In the genomic region with DNA sequence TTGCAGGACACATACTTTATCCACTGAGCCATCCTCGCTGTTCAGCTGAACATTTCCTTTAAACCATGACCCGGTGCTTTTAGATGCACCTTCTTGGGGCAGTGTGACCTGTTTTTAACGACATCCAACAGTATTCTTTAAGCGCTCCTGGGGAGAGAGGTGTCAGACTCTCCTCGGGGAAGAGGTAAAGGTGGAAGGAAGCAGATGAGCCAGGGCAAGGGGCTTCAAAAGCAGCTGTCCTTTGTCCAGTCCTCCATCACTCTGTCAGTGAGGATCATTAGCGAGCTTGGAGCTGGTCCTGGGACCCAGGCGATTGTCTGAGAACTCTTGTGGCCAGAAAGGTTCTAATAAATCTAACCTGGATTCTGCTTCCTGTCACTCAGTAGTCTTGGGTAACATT, we compare ENCODE assay signal across 13 mouse cellular contexts.
DNase-seq lines count a peak whose midpoint lies in the region; ATAC-seq lines count a peak whose summit lies in the region.
"Had no signal": no experiment of that assay in that cellular context is flagged by ENCODE, and none has a peak within 500 bp of the region (broad histone marks: within the 10 kb centered on the region; RNA-seq: fewer than 3 reads in every experiment).

No protein-coding gene starts in this region.

- H3K27me3 ChIP-seq in intestine, embryonic 14.5 days (replicated peaks; ENCODE audit: control insufficient read depth, insufficient read depth, low read length): no peaks in the 10 kb centered on the region
- H3K27me3 ChIP-seq in intestine, embryonic 16.5 days (replicated peaks; ENCODE audit: control insufficient read depth, insufficient read depth, low read length): no peaks in the 10 kb centered on the region
- H3K27me3 ChIP-seq in forebrain, embryonic 13.5 days: no peaks in the 10 kb centered on the region
- H3K27me3 ChIP-seq in midbrain, embryonic 11.5 days (ENCODE audit: control insufficient read depth, insufficient read depth, low read length): no peaks in the 10 kb centered on the region
- no peaks in the 10 kb centered on the region for H3K27me3 ChIP-seq in stomach, embryonic 15.5 days (replicated peaks)

- 49% methylated on average over 7 of the region's 7 CpGs for WGBS in intestine, embryonic 14.5 days
- WGBS in intestine, embryonic 16.5 days: 62% methylated on average over 7 of the region's 7 CpGs
- 19% methylated on average over 7 of the region's 7 CpGs for WGBS in forebrain, embryonic 13.5 days
- 29% methylated on average over 7 of the region's 7 CpGs for WGBS in midbrain, embryonic 11.5 days
- 50% methylated on average over 7 of the region's 7 CpGs for WGBS in stomach, embryonic 15.5 days

- H3K36me3 ChIP-seq in intestine, embryonic 14.5 days (ENCODE audit: control insufficient read depth, insufficient read depth, low read length): no peaks in the 10 kb centered on the region
- H3K36me3 ChIP-seq in intestine, embryonic 16.5 days (ENCODE audit: control insufficient read depth, insufficient read depth, low read length): no peaks in the 10 kb centered on the region
- H3K36me3 ChIP-seq in forebrain, embryonic 13.5 days (ENCODE audit: poor library complexity, severe bottlenecking): no peaks in the 10 kb centered on the region
- no peaks in the 10 kb centered on the region for H3K36me3 ChIP-seq in midbrain, embryonic 11.5 days (ENCODE audit: control insufficient read depth, insufficient read depth, low read length)
- H3K36me3 ChIP-seq in stomach, embryonic 15.5 days: no peaks in the 10 kb centered on the region
- H3K36me3 ChIP-seq: liver, embryonic 15.5 days had no signal

- H3K9ac ChIP-seq in intestine, embryonic 14.5 days (ENCODE audit: low read length): no peak overlapping the region
- no peak overlapping the region for H3K9ac ChIP-seq in intestine, embryonic 16.5 days (ENCODE audit: low read depth, low read length)
- no peak overlapping the region for H3K9ac ChIP-seq in forebrain, embryonic 13.5 days
- peak overlapping the region; percentile 2; the same call in 1 of the 2 replicates for H3K9ac ChIP-seq in midbrain, embryonic 11.5 days (ENCODE audit: low read length)
- H3K9ac ChIP-seq in stomach, embryonic 15.5 days: no peak overlapping the region
- H3K9ac ChIP-seq: liver, embryonic 15.5 days had no signal

- no peak overlapping the region for H3K4me3 ChIP-seq in intestine, embryonic 14.5 days (ENCODE audit: low read depth, low read length)
- H3K4me3 ChIP-seq in intestine, embryonic 16.5 days (ENCODE audit: low read length): no peak overlapping the region
- H3K4me3 ChIP-seq in forebrain, embryonic 13.5 days: no peak overlapping the region
- no peak overlapping the region for H3K4me3 ChIP-seq in midbrain, embryonic 11.5 days (ENCODE audit: low read depth, low read length)
- no peak overlapping the region for H3K4me3 ChIP-seq in stomach, embryonic 15.5 days (replicated peaks)
- H3K4me3 ChIP-seq: liver, embryonic 15.5 days had no signal

- DNase-seq in intestine, embryonic 14.5 days (ENCODE audit: low spot score): no peak
- peak; percentile 91 for DNase-seq in midbrain, embryonic 11.5 days (ENCODE audit: low spot score, missing footprints)
- DNase-seq in left cerebral cortex, adult 11 months (ENCODE audit: low spot score): no peak
- DNase-seq in thymus, postnatal 25 days: no peak
- DNase-seq in gastrocnemius, postnatal 4 days (ENCODE audit: low spot score in 2 of 2): no peak
- DNase-seq: cerebellum, adult 11-12 months; kidney, adult 18-20 months; thymus, adult 2 months had no signal

- no peak overlapping the region for H3K4me2 ChIP-seq in intestine, embryonic 14.5 days (ENCODE audit: low read length)
- no peak overlapping the region for H3K4me2 ChIP-seq in intestine, embryonic 16.5 days (ENCODE audit: low read depth, low read length)
- H3K4me2 ChIP-seq in forebrain, embryonic 13.5 days: 0 out of 2 replicates have a peak overlapping the region, but pooled peaks have one; percentile 50
- no peak overlapping the region; the same call in 1 of the 2 replicates for H3K4me2 ChIP-seq in midbrain, embryonic 11.5 days
- H3K4me2 ChIP-seq in stomach, embryonic 15.5 days: no peak overlapping the region
- H3K4me2 ChIP-seq: liver, embryonic 15.5 days had no signal

- no peak for ATAC-seq in intestine, embryonic 14.5 days (replicated peaks; ENCODE audit: low FRiP score, low TSS enrichment, low read depth)
- ATAC-seq in intestine, embryonic 16.5 days: no peak
- ATAC-seq in forebrain, embryonic 13.5 days: no peak
- no peak for ATAC-seq in midbrain, embryonic 11.5 days (ENCODE audit: low FRiP score)
- no peak for ATAC-seq in stomach, embryonic 15.5 days (ENCODE audit: insufficient read depth, low FRiP score, low read depth)

- no peaks in the 10 kb centered on the region for H3K9me3 ChIP-seq in intestine, embryonic 14.5 days (ENCODE audit: control insufficient read depth, low read length)
- no peaks in the 10 kb centered on the region for H3K9me3 ChIP-seq in intestine, embryonic 16.5 days (ENCODE audit: control insufficient read depth, low read length)
- H3K9me3 ChIP-seq in forebrain, embryonic 13.5 days (replicated peaks): no peaks in the 10 kb centered on the region
- H3K9me3 ChIP-seq in midbrain, embryonic 11.5 days (ENCODE audit: control insufficient read depth, low read length): no peaks in the 10 kb centered on the region
- no peaks in the 10 kb centered on the region for H3K9me3 ChIP-seq in stomach, embryonic 15.5 days
- H3K9me3 ChIP-seq: liver, embryonic 15.5 days had no signal

- H3K27ac ChIP-seq in intestine, embryonic 14.5 days (ENCODE audit: low read depth): peak overlapping the region; percentile 86; the same call in 1 of the 2 replicates
- no peak overlapping the region for H3K27ac ChIP-seq in intestine, embryonic 16.5 days (ENCODE audit: low read length)
- peak overlapping the region; percentile 94 for H3K27ac ChIP-seq in forebrain, embryonic 13.5 days
- H3K27ac ChIP-seq in midbrain, embryonic 11.5 days (ENCODE audit: low read depth, low read length): peak overlapping the region; percentile 95
- peak overlapping the region; percentile 79; the same call in 1 of the 2 replicates for H3K27ac ChIP-seq in stomach, embryonic 15.5 days
- H3K27ac ChIP-seq: liver, embryonic 15.5 days; macrophage had no signal

- peaks cover 16% of the 10 kb centered on the region for H3K4me1 ChIP-seq in intestine, embryonic 14.5 days (replicated peaks; ENCODE audit: control insufficient read depth, insufficient read depth, low read length)
- H3K4me1 ChIP-seq in intestine, embryonic 16.5 days (ENCODE audit: control insufficient read depth, insufficient read depth, low read length): peaks cover 22% of the 10 kb centered on the region; the same call in 1 of the 2 replicates
- peaks cover 31% of the 10 kb centered on the region for H3K4me1 ChIP-seq in forebrain, embryonic 13.5 days
- H3K4me1 ChIP-seq in midbrain, embryonic 11.5 days (ENCODE audit: control insufficient read depth, insufficient read depth, low read length): peaks cover 28% of the 10 kb centered on the region
- peaks cover 15% of the 10 kb centered on the region for H3K4me1 ChIP-seq in stomach, embryonic 15.5 days
- H3K4me1 ChIP-seq: liver, embryonic 15.5 days had no signal
